Mouse (Mus musculus) left cerebral cortex, adult 11 months (tissue): ENCODE measurements at regions not wholly inside any gene's neighbourhood (a gene's known extent, or its start where the extent isn't known, plus 50 kb on each side); places are given as distances from the start of the nearest gene placed in this dataset.

Source experiments
- DNase-seq: peaks from one replicate; pipeline ENCODE4 v3.0.0; 2022; ENCODE audit warnings: low spot score

DNA sequence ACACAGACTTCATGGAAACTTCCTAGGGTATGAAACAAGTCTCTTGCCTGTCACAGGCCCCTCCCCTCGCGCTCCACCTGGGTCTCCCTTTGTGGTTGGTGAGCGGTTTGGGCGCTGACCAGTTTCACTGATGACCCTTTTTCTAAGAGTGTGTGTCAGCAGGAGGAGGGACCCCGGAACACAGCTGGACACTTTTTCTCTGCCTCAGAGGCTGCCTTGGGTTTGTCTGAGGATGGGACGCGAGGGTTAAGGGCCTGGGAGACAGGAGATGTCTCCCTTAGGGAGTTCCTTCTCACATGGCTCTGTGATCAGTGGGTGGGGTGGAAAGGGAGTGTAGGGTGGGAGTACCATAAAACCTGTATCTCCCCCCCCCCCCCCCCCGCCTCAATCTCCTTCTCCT is 115.8 kb upstream of the Haao start:
- DNase-seq: no peak

DNA sequence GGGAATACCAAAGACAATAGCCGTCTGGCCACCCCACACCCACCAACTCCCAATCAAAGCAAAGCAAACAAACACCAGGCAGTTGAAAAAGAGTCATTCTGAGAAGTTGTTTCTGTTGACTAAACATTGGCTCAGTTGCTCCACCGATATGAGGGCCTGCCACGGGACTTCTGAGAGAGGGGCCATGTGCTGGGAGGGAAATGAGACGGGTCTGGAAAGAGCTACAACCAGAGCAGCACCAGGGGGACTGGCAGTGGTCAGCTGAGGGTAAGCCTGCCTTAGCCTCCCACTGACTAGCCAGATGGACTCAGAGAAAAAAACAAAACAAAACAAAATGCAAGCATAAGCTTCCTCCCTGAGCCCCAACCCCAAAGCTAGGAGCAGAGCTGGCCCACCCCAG is 115.1 kb upstream of the Haao start:
- no peak for DNase-seq

DNA sequence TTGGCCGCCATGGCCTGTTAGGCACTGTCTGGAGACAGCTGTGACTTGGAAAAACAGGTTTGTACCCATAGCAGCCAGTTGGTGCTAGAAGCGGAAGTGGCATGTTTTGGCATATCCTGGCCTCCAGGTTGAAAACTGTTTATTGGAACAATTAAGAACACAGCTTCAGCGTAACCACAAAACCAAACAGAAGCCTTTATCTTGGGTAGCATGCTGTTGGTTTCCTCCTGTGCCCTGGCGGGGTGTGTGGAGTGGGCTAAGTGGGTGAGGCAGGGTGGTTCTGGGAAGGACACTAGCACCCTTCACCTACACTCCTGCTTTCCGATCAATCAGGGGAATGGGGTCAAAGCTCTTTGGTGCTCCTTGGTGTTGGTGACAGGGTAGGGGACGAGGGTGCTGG is 114.4 kb upstream of the Haao start:
- no peak for DNase-seq

DNA sequence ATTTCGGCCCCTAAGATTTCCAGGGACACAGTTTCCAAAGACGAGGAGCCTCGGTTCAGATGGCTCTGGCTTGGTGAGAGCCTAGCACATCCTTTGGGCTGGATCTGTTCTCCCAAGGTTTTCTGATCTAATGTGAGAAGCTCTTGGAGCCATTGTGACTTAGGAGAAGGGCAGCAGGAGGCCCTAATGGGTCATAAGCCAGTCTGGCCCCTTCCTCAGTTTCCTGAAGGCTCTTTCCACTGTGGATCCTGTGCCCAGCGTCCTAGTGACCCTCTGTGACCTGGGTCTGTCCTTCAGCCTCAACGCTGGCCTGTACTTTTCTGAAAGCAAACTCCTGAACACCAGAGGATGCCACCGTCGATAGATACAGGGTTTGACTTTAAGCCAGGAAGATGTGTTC is 113.1 kb upstream of the Haao start:
- no peak for DNase-seq

DNA sequence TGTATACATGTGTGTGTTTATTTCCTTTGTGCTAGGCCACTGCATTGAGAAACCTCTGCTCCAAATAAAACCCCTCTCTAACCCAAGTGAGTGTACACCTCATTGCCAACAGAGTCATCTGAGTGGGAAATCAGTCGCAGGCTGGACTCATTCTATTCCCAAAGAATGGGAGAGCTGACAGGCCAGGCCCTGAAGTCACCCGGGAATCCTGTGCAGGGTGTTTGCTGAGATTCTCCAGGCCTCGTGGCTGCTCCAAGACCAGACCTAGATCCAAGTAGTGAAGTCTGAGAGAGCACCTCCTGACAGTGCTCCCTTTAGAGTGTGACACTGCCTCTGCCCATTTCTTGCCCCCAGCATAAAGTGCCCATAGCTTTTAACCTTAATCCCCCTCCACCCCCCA is 112.4 kb upstream of the Haao start:
- no peak for DNase-seq

DNA sequence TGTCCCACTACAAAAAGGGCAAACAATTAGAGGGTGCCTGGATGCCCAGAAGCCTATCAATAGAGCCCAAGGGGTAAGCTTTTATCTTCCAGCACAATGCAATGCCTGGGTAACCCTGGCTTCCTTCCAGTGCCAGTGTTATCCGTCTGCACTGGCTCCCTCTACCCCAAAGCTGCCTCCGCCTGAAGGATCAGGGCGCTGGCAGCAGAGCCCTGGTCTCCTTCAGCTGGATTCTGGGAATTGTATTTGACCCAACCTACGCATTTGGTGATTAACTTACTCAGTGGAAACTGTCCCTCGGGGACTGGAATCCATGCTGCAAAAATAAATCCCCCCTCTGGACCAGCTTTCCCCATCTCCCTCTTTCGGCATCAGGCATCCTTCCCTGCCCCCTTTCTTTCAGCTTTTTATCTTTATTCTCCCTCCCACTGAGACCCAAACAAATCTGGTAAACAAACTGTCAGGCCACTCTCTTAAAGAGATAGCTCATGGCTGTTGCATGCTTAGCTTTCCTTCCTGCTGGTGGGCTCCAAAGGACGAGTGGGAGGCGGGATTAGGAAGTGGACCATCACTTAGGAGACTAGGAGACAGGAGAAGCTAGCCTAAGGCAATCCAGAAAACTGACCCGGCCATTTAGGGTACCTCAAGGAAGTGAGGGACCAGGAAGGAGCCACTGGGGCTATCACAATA is 111.5 kb upstream of the Haao start:
- no peak for DNase-seq

DNA sequence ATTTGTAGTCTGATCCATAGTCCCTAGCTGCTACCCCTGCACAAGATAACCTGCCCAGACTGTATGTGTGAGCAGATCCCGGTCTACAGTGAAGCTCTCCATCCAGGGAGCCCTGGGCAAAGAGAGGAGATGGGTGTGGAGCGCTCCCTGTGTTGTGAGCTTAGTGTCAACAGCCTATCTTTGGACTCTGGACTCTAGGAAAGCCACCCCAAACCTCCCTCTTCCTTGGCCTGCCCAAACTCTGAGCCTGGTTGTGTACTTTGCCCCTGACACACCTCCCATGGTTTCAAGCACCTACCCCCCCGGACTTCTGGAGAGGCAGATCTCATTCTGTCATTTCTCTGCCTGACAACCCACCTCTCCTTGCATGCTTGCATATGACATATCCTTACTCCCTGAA is 110.9 kb upstream of the Haao start:
- DNase-seq: no peak

DNA sequence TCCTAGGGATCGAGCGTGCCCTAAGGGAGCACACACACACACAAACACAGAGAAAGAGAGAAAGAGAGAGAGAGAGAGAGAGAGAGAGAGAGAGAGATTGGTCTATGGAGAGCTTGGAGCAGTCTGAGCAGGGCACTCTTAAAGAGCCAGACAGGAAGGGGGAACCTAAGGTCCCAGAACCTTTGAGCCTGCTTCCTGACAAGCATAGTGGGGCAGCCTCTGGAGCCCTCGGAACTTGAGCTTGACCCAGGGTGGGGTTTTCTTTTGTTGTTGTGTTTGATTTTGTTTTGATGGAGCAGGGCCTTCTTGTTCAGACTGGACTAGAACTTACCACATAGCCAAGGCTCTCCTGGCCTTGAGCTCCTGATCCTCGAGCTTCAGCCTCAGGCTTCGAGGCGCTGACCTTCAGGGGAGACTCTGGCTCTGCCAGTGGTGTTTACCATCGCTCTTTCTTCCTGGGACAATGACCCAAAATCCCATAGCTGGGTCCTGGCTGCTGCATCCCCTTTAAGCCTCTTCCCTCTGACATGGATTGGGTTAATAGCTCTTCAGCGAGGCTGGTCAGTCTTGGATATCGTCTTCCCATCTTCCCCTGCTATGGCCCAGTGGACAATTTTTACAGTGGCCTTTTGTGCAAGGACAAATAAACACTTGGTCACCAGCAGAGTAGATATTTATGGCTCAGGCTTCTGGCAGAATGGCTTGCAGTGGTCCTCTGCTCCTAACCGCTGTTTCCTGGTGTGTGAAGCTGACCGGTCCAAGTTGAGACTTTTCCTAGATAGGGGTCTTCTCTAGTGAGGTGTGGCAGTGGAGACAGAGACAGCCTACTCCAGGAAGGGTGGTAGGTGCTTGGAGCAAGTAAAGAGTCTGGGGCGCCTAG is 110.1 kb upstream of the Haao start:
- DNase-seq: no peak

DNA sequence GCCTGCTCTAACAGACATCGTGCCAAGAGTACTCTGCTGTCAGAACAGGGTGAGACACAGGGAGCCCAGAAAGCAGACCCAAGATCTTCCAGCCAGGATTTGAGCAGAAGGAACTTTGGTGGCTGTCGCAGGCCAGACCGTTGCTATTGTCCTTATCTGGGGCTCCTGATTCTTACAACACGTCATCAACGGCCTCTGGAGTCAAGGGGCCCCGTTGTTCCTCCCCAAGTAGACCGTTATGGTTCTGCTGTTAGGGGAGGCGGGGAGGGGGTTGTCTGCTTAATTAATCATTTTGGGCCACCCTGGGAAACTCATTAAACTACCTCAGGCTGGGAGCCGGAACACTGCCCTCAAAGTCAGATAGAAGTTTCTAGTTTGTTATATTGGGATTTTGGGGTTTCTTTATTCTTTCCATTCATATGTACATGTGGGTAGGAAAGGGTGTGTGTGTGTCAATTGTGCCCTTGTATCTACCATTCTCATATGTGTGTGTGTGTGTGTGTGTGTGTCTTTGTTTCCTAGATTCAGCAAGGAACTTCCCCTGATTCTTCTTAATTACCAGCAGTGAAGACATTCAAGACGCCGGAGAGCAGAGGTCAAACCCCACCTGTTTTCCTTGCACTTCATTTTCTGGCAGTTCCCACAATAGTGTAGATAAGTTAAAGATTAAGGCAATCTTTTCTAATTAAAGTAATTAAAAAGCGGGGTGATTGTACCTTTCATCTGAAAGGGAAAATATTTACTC is 109.2 kb upstream of the Haao start:
- DNase-seq: no peak

DNA sequence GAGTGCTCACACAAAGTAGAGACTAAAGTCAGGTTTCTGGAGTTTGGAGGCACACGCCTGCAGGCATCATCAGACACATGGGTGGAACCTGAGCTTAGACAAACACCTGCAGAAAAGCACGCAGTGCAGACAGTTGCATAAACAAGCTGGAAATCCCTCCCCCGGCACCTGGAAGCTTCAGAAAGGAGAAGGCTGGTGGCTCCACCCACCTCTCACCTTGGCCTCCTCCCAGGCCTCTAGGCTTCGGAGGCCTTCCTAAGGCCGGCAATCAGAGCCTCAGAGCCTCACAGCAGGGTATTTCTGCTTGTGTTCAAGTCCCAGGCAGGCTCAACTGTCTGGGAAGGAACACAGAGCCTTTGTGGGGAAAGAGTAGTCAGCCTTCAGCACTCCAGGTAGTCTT is 108.2 kb upstream of the Haao start:
- no peak for DNase-seq

DNA sequence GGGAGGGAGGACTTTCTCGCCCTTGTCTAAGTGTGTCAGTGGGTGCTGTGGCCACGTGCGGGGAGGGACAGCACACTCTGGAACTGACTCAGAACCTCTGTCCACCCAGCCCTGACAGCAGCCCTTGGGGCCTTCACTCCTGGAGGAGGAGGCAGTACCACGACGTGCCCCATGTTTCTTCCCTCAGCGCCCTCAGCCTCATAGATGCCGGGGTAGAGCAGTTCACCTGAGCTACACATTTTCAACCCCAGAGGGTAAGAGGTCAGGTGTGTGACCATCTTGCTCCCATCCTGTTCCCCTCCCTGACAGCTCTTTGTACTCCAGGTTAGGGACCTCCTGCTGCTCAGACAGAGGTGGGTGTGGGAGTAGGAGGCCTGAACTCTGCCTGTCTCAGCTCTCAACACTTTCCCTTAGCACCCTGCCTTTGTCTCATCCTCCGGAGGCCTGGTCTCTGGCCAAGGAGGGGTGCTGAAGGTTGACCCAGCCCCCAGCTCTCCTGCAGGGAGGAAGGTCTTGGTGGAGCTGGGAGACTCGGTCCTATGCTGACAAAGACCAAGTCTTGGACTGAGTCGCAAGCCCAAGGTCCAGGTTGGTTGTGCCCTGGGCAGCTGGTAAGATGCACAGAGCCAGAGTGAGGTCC is 107.4 kb upstream of the Haao start:
- no peak for DNase-seq

DNA sequence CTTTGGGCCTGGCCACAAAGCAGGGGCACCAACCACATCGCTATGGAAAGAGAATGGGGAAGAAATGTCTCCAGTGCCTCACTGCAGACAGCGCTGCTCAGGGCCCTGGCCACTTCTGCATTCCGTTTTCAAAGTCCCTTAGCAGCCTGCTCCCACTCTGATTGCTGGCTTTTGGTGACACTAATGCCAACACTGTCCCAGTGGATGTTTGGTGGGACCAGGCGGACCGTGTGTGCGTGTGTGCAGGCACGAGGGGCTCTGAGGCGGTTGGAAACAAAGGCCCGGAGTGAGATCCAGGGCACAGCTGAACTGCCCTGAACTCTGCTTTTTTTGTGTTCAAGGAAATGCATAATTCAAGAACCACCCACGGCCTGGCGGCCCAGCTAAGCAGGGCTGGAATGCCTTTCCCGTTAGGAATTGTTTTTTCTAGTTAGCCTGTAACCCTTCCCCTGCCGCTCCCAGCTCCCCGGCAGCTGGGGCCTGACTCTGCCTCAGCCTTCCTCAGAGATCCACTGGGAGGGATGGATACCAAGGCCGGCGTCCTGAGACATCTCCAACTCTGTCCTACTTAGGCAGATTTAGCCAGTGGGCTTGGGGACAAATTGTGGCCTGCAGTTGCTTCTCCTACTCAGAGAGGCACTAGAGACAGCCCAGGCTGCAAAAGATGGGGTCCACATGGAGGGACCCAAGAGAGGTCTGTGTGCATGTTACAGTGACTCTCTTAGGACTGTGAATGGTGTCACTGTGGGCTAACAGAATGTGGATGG is 106.7 kb upstream of the Haao start:
- DNase-seq: peak; percentile 56

DNA sequence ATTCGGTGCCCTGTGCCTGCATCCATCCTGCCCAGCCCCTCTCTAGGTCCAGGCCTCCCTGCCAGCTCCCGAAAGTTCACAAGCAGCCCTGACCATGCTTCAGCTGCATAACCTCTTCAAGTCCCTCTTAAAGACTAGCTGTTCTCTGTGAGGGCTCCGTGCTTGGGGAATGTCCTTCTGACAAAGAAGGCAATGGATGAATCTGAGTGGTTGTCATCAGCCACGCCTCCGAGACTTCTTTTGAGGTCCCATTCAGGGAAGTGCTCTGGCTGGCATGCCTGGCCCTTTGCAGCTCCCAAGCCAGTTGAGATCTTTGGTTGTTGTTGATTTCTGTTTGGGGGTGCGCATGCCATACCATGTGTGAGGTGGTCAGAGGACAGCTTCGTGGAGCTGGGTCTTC is 105.9 kb upstream of the Haao start:
- no peak for DNase-seq

DNA sequence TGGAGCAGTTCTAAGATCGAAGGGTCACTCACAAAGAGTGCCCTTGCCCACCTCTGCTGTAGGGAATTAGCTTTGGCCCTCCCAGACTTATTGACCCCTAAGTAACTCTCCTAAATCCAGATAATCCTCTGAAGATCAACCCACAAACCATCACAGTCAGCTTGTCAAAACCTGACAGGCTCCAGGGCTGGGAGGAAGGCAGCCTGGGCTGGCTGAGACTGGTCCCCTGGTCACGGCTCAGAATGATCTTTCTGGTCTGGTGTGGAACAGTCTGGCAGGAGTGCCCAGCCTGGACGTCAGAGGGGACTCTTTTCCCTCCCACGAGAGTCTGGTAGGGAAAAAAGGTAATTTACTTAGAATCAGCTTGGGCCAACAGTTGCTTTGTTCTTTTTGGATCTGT is 99.0 kb upstream of the Haao start:
- DNase-seq: no peak

DNA sequence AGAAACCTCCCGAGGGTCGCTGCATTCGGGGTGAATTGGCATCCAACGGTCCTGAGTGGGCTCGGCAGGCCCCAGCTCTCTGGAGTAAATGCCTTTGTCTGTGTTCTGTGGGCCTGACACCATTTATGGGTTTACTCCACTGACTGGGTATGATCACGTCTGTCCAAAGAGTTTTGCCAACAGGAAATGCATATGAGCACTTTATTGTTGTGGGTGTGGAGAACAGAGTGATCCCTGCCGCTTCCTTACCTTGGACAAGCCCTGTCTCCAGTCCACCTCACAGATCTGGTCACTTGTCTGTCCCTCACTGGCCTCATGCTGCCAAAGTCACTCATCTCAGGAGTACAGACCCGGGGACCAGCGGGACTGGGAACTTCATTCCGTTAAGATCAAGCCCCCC is 91.6 kb upstream of the Haao start:
- no peak for DNase-seq

DNA sequence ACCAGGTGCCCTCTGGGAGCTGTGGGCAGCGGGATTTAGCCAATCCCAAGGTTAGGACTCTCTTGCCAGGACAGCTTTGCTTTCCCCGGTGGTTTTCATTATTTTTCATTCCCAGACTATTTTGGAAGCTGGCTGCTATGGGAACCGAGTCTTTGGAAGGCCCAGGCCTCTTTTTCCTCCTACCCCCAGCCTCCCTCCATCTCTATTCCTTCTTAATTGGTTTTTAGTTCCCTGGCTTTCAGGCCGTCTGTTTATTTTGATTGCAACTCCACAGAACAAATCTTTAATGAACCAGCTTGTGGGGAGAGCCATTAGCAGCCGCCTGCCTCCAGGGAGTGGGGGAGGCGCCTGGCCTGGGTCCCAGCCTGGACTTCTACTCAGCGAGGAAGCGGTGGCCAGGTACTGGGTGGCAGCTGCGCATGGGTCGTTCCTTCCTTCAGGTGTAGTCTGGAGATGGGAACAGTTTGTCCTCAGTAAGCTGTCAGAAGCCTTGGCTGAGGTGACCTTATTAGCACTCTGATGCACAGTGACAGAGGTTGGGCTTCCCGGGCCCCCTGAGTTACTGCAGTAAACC is 91.0 kb upstream of the Haao start:
- DNase-seq: peak; percentile 21

DNA sequence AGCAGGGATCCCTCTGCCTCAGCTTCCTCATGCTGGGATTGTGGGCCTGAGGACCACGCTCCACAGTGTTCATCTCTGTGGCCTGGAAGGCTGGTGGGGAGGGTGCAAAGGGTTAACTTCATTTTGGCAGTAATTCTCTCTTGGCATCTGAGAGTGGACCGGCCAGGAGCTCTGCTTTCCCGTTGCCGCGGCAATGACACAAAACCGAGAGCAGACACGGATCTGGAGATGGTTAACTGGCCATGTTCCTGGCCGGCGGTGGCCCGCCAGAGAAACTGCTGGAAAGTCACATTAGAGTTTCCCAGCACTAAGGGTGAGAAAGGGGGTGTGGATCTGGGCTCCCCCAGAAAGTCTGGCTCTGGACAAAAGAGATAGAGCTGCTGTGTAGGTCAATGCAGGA is 89.8 kb upstream of the Haao start:
- DNase-seq: peak; percentile 36

DNA sequence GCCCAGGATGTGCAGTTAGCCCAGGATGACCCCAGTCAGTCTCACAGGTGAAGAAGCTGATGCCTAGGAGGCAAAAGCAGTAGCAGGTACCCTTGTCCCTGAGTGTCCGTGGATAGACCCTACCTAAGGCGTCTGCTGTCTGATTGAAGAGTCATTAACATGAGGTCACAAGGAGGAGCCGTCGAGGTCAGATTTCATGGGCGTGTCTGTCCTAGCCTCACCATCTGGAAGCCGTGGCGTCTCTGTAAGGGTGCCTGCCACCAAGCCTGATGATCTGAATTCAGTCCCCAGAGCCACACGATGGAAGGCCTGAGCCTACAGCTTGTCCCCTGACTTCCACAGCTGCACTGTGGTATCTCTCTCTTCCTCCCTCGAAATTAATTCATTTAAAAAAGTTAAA is 88.9 kb upstream of the Haao start:
- DNase-seq: no peak

DNA sequence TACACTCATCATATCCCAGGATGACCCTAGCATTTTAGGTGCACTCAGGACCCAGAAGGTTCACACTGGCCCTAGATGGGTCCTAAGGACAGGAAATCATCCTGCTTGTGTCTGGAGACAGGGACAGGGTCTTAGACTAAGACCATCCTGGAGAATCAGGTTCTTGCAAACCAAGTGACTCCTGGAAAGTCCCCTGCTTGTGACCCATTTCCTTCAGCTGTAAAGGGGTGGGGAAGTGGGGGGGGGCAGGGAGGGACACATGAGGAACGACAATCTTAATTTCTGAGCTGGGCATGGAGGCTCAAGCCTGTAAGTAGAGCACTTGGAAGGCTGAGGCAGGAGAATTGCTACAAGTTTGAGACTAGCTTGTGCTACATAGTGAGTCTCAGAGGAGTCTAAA is 88.2 kb upstream of the Haao start:
- no peak for DNase-seq

DNA sequence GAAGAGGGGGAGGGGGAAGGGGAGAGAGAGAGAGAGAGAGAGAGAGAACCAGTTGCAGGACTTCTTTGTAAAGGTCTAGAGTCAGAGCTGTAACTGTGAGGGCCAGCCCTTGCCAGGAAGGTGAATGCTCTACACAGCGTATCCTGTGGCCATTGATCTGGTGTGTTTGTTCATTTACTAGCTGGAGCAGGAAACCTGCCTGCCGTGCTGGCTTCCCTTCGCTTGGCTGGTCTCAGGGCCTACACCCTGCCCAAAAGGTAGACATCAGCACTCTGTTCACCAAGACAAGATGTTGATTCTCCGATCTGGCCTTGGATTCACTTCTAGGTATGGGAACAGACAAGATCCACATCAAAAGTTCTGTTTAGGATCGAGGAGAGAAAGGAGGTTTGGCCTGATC is 87.5 kb upstream of the Haao start:
- DNase-seq: no peak

DNA sequence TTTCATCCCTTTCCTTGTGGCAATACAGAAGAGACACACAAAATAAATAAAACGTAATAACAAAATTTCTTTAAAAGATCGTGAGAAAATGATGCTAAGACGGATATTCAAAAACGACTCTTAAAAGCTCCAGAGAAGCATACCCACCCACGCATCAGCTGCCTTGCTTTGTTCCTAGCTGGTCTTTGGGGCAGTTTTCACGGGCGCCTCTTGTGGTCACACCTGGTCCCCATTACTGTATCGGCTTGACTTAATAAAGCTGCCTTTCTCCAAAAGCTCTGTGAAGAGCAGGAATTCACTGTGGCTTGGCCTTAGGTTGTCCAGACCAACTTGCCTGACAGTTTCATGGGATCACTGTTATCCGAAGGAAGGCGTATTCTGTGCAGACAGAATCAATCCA is 86.0 kb upstream of the Haao start:
- no peak for DNase-seq
